Mouse (Mus musculus) stomach, embryonic 16.5 days (tissue): ENCODE measurements at regions not wholly inside any gene's neighbourhood (a gene's known extent, or its start where the extent isn't known, plus 50 kb on each side); places are given as distances from the start of the nearest gene placed in this dataset.

Experiments used
- ATAC-seq: fragments of 200-750 bp; cut with Nextera tagmentation; 2 replicates; pipeline ENCODE4 v1.8.0; 2017; ENCODE audit warnings: moderate number of reproducible peaks, moderate TSS enrichment; ENCODE audit not compliant: insufficient read depth, low FRiP score
- H3K27ac ChIP-seq: fragments of 300-500 bp; sonication (generic); 2 replicates; pipeline ENCODE4 v1.5.1; 2014; ENCODE audit warnings: low read length
- H3K27me3 ChIP-seq: fragments of 300-500 bp; sonication (generic); 2 replicates; pipeline ENCODE4 v1.6.1; 2014; ENCODE audit warnings: low read length, control low read depth, mixed read lengths; ENCODE audit not compliant: control insufficient read depth, insufficient read depth
- H3K36me3 ChIP-seq: fragments of 300-500 bp; sonication (generic); 2 replicates; pipeline ENCODE4 v1.6.1; 2014; ENCODE audit warnings: low read length; ENCODE audit not compliant: control insufficient read depth, insufficient read depth
- H3K4me1 ChIP-seq: fragments of 300-500 bp; sonication (generic); 2 replicates; pipeline ENCODE4 v1.6.1; 2014; ENCODE audit warnings: low read length, control low read depth, mixed read lengths; ENCODE audit not compliant: control insufficient read depth, insufficient read depth
- H3K4me2 ChIP-seq: fragments of 300-500 bp; sonication (generic); 2 replicates; pipeline ENCODE4 v1.6.1; 2014; ENCODE audit warnings: low read depth, low read length, mixed read lengths
- H3K4me3 ChIP-seq: fragments of 300-500 bp; sonication (generic); replicated peaks from 2 replicates; pipeline ENCODE4 v1.5.1; 2014; ENCODE audit warnings: mild to moderate bottlenecking, low read length
- H3K9ac ChIP-seq: fragments of 300-500 bp; sonication (generic); 2 replicates; pipeline ENCODE4 v1.6.1; 2014; ENCODE audit warnings: low read length
- H3K9me3 ChIP-seq: fragments of 300-500 bp; sonication (generic); replicated peaks from 2 replicates; pipeline ENCODE4 v1.6.1; 2016; ENCODE audit warnings: low read length, control low read depth; ENCODE audit not compliant: control insufficient read depth
- WGBS: fragments of 180-500 bp; shearing (Covaris S2); extraction: QIAGEN DNeasy Blood & Tissue Kit; methylation state at CpG from one replicate; pipeline ENCODE4 v1.1.7; 2014; 5-methylcytosine and 5-hydroxymethylcytosine counted together

DNA sequence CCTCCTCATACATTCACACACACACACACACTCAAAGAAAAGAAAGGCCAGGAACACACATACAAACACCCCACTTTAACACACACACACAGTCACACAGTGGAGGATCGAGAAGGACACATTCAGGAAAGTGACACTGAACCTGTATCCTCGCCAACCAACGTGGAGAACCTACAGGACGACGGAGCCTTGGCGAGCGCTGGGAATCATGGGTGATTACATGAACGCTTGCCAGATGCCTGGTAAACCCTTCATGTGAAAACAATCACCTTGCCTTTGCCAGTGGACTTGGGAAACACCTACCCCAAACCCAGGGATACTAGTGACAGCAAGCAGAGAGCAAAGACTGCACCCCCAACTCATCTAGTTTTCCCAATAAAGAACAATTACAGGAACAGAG is 117.2 kb upstream of the Gsc start:
- 83% methylated on average over 8 of the region's 8 CpGs for WGBS
- no peak for ATAC-seq

DNA sequence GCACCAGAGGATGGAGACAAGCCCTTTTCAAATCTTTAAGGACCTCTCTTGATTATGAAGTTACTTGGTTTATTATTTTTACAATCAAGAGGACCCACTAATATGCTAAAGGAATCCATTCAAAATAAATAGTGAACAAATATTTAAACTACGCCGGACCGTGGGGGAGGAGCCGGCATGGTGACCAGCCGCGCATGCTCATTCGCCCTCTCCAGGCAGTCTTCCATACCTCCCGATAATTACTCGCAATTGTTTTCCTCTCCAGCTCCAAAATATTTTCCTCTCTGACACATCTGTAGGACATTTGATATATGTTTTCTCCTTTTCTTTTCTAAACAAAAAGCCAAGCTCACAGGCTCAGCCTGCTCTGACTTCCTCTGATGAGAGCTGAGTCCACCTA is 111.3 kb upstream of the Gsc start:
- Histone ChIP-seq H3K9ac (no peak overlapping the region), H3K27me3 (no peaks in the 10 kb centered on the region), H3K27ac (no peak overlapping the region), H3K9me3 (no peaks in the 10 kb centered on the region), H3K4me2 (peak overlapping the region; percentile 32), H3K4me3 (no peak overlapping the region), H3K36me3 (no peaks in the 10 kb centered on the region), H3K4me1 (no peaks in the 10 kb centered on the region)
- WGBS: 55% methylated on average over 9 of the region's 9 CpGs
- ATAC-seq: no peak

More for the DNA sequence above, 117.2 kb upstream of the Gsc start:
- no peaks in the 10 kb centered on the region for H3K36me3 ChIP-seq
- no peaks in the 10 kb centered on the region for H3K9me3 ChIP-seq
- no peaks in the 10 kb centered on the region for H3K4me1 ChIP-seq
- no peak overlapping the region for H3K4me2 ChIP-seq
- no peak overlapping the region for H3K4me3 ChIP-seq
- H3K9ac ChIP-seq: no peak overlapping the region
- H3K27ac ChIP-seq: no peak overlapping the region
- H3K27me3 ChIP-seq: no peaks in the 10 kb centered on the region

DNA sequence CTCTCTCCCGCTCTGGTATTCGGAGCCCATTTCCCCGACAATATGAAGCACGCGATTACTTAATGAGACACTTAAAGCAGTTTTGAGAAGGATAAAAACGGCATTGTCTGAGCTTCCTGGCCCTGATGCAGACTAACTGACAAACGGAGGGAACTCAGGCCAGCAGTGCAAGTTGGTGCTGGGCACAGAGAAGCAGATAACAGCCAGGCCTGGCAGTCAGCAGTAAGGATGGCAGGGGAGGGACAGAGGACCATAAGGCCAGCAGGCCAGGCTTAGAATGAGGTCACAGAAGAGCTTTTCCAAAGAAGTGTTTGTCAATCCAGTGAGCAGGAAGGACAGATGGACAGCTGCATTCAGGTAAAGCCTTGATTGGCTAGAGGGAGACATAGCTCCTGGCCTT is 107.7 kb upstream of the Gsc start:
- Histone ChIP-seq H3K36me3 (no peaks in the 10 kb centered on the region), H3K4me1 (no peaks in the 10 kb centered on the region), H3K4me3 (no peak overlapping the region), H3K27me3 (no peaks in the 10 kb centered on the region; the same call in 1 of the 2 replicates), H3K4me2 (no peak overlapping the region), H3K9me3 (no peaks in the 10 kb centered on the region), H3K27ac (no peak overlapping the region), H3K9ac (no peak overlapping the region)
- WGBS: 60% methylated on average over 7 of the region's 7 CpGs
- no peak for ATAC-seq

DNA sequence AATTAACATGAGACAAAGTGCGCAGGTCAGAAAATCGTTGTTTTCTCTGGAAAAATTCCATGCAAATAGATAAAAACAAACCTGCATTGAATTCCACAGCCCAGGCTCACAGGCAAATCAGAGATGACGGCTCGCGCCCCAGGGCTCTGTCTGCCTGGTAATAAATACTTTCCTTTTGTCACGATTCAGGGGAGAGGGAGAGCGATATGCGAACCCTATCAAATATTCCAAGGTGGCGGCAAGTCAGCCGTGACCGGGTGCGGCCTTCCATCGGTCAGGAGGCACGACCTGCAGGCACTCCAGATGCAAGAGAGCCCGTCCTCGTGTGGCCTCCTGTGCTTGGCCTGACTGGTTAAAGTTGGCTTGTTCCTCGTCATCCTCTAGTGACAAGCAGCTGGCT is 94.5 kb upstream of the Gsc start:
- Histone ChIP-seq H3K27me3 (no peaks in the 10 kb centered on the region), H3K9ac (no peak overlapping the region), H3K27ac (no peak overlapping the region), H3K9me3 (no peaks in the 10 kb centered on the region), H3K4me1 (no peaks in the 10 kb centered on the region), H3K4me2 (no peak overlapping the region), H3K36me3 (no peaks in the 10 kb centered on the region), H3K4me3 (no peak overlapping the region)
- no peak for ATAC-seq
- WGBS: 81% methylated on average over 17 of the region's 17 CpGs

DNA sequence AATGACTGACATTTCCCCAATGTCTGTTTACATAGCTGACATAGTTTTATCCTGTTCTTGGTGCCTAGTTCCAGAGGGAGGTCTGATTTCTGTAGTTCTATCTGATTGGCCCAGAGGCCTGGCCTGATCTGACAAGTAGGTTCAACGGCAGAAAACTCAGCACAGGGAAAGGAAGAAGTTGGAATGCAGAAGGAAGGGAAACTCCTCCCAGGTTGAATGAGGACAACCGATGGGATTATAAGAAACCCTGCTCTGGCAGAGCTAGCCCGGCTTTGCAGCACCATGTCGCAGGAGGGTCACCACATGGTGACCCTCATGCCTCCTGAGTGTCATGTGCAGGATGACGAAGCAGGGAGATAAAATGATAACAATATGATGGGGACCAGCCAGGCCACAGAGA is 89.8 kb upstream of the Gsc start:
- no peak for ATAC-seq
- Histone ChIP-seq H3K9me3 (no peaks in the 10 kb centered on the region), H3K4me1 (0 out of 2 replicates have a peak, but pooled peaks cover 3% of the 10 kb centered on the region), H3K36me3 (no peaks in the 10 kb centered on the region), H3K4me3 (no peak overlapping the region), H3K27ac (no peak overlapping the region), H3K9ac (no peak overlapping the region), H3K4me2 (no peak overlapping the region), H3K27me3 (no peaks in the 10 kb centered on the region)
- WGBS: 43% methylated on average over 5 of the region's 5 CpGs

DNA sequence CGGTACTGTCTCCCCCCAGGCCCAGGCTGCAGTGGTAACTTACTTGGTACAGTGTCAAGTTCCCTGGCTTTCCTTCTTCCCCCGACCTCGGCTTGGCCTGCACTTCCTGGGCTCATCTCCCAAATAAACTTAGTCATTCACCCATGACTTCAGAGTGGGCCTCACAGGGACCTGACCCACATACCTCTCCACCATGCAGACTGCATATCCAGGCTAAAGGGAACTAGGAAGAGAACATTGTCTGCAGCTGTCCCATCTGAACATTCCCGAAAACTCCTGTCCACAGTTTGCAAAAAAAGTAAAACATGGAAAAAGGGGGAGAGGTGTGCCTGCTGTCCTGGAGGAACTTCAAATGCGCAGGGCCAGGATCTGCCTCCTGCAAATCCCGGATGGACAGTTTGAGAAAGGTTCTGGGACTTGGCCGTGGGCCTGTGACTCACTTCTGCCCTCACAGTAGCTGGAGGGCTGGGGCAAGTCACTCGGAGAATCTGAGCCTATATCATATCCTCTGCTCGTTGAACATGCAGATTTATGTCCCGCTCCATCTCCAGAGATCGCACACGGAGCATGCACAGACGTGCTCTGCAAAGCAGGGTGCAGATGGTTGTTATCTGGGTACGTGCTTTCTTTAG is 87.9 kb upstream of the Gsc start:
- no peak overlapping the region for H3K27ac ChIP-seq
- H3K9me3 ChIP-seq: no peaks in the 10 kb centered on the region
- WGBS: 50% methylated on average over 14 of the region's 14 CpGs
- no peak for ATAC-seq
- 0 out of 2 replicates have a peak, but pooled peaks cover 6% of the 10 kb centered on the region for H3K4me1 ChIP-seq
- H3K4me3 ChIP-seq: no peak overlapping the region
- H3K4me2 ChIP-seq: no peak overlapping the region
- no peak overlapping the region for H3K9ac ChIP-seq
- H3K36me3 ChIP-seq: no peaks in the 10 kb centered on the region
- H3K27me3 ChIP-seq: no peaks in the 10 kb centered on the region

DNA sequence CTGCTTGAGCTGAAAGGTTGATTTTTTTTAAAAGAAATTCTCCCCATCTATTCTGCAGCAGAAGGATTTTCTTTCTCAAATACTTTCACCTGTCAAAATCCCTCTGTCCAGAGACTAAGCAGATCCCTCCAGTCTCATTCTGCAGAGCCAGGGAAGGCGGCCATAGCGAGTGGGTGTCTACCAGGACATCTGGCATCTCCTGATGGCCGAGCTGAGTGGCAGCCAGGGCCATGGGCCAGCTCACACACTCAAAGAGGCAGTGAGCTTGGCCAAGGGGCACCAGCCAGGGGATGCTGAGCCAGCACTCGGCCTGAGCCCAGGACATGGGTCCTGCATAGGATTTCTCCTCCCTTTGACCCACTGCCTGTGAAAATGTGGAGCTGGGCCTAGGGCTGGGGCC is 84.6 kb upstream of the Gsc start:
- Histone ChIP-seq H3K9me3 (no peaks in the 10 kb centered on the region), H3K36me3 (no peaks in the 10 kb centered on the region), H3K4me1 (0 out of 2 replicates have a peak, but pooled peaks cover 6% of the 10 kb centered on the region), H3K4me3 (no peak overlapping the region), H3K4me2 (no peak overlapping the region), H3K27me3 (no peaks in the 10 kb centered on the region), H3K9ac (no peak overlapping the region), H3K27ac (peak overlapping the region; percentile 4; the same call in 1 of the 2 replicates)
- WGBS: 55% methylated on average over 4 of the region's 4 CpGs
- ATAC-seq: no peak

DNA sequence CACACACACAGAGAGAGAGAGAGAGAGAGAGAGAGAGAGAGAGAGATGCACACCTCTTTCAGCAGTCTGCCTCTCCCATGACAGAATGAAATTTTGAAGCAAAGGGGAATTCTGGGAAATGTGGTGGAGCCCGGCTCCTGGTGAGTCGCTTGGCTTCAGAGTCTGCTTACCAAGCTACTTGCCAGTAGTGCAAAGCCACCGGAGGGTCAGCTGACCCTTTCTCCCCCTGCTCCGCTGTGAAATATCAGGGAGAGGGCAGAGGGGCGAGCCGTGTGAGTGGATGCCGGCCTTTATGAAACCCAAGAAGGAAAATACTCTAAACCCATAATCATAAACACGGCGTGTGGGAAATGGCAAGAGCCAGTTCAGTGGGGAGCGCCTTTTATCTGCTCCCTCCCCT is 84.2 kb upstream of the Gsc start:
- no peaks in the 10 kb centered on the region for H3K36me3 ChIP-seq
- H3K4me1 ChIP-seq: 0 out of 2 replicates have a peak, but pooled peaks cover 6% of the 10 kb centered on the region
- no peak overlapping the region for H3K9ac ChIP-seq
- ATAC-seq: no peak
- H3K9me3 ChIP-seq: no peaks in the 10 kb centered on the region
- WGBS: 51% methylated on average over 10 of the region's 10 CpGs
- H3K27me3 ChIP-seq: no peaks in the 10 kb centered on the region
- no peak overlapping the region for H3K4me2 ChIP-seq
- no peak overlapping the region for H3K4me3 ChIP-seq
- H3K27ac ChIP-seq: no peak overlapping the region

DNA sequence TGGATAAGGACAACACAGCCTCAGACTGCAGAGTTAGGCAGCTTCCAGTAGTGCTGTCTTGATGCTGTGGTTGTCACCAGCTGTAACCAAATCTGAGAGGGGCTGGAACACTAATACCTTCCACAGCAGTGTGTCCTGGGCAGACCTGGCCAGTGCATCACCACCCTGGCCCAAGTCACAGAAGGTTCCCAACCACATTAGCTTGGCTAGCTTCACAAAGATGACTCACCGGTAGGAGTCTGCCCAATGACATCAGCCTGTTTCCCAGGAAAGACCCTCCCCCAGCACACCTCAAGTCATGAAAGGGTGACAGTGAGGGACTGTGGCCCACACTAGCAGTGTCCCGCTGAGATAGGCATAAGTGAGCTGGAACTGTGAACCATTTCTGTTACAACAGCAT is 75.5 kb upstream of the Gsc start:
- no peaks in the 10 kb centered on the region for H3K9me3 ChIP-seq
- H3K4me3 ChIP-seq: no peak overlapping the region
- no peaks in the 10 kb centered on the region for H3K36me3 ChIP-seq
- no peaks in the 10 kb centered on the region for H3K4me1 ChIP-seq
- no peak overlapping the region for H3K4me2 ChIP-seq
- no peaks in the 10 kb centered on the region for H3K27me3 ChIP-seq
- 76% methylated on average over 2 of the region's 2 CpGs for WGBS
- ATAC-seq: no peak
- no peak overlapping the region for H3K9ac ChIP-seq
- no peak overlapping the region for H3K27ac ChIP-seq
